11 mouse cellular contexts compared by ENCODE assay signal in the genomic region with DNA sequence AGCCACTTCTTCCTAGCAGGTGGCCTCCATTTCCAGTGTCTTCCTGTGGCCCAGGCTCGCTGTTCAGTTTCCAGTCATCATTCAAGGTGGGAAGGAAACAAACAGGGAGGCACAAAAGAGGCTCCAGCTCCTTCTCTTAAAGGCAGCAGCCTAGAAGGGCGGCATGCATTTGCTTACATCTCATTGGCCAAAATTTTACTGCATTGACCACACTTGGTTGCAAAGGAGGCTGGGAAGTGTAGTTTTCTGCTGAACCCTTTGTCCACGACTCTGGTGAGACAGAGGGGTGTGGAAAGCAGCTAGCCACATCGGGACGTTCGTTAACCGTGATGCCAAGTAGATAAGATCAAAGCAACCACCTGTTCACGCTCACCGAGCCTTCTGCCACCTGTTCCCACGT.
DNase-seq lines count a peak whose midpoint lies in the region; ATAC-seq lines count a peak whose summit lies in the region.
"Had no signal": no experiment of that assay in that cellular context is flagged by ENCODE, and none has a peak within 500 bp of the region (broad histone marks: within the 10 kb centered on the region; RNA-seq: fewer than 3 reads in every experiment).

No protein-coding gene starts in this region.

- no peaks in the 10 kb centered on the region for H3K9me3 ChIP-seq in forebrain, embryonic 14.5 days (replicated peaks; ENCODE audit: control insufficient read depth, low read length)
- no peaks in the 10 kb centered on the region for H3K9me3 ChIP-seq in midbrain, embryonic 12.5 days
- H3K9me3 ChIP-seq: liver, embryonic 15.5 days had no signal

- 37% methylated on average over 10 of the region's 10 CpGs for WGBS in forebrain, embryonic 14.5 days
- WGBS in midbrain, embryonic 12.5 days: 43% methylated on average over 10 of the region's 10 CpGs

- H3K4me2 ChIP-seq in forebrain, embryonic 14.5 days (ENCODE audit: low read length): no peak overlapping the region
- no peak overlapping the region for H3K4me2 ChIP-seq in midbrain, embryonic 12.5 days (replicated peaks)
- H3K4me2 ChIP-seq: liver, embryonic 15.5 days had no signal

- H3K27me3 ChIP-seq in forebrain, embryonic 14.5 days (replicated peaks; ENCODE audit: control insufficient read depth, insufficient read depth, low read length): no peaks in the 10 kb centered on the region
- peaks cover 3% of the 10 kb centered on the region; the same call in 1 of the 2 replicates for H3K27me3 ChIP-seq in midbrain, embryonic 12.5 days
- H3K27me3 ChIP-seq: liver, embryonic 15.5 days had no signal

- DNase-seq in thymus, postnatal 14 days: peak; percentile 16
- DNase-seq in thymus, adult 18-20 months: no peak
- DNase-seq in forebrain, embryonic 14.5 days (ENCODE audit: low spot score): peak; percentile 86
- no peak for DNase-seq in adrenal gland, adult 8-10 months
- no peak for DNase-seq in gastrocnemius, adult 18-20 months (ENCODE audit: low spot score)
- DNase-seq in urinary bladder, postnatal 10 days (ENCODE audit: low spot score): no peak
- DNase-seq: cerebellum, adult 11-12 months; heart, adult 18-20 months; kidney, postnatal 10 days had no signal

- H3K27ac ChIP-seq in forebrain, embryonic 14.5 days (ENCODE audit: low read depth, low read length): no peak overlapping the region
- H3K27ac ChIP-seq in midbrain, embryonic 12.5 days (replicated peaks): no peak overlapping the region
- H3K27ac ChIP-seq: liver, embryonic 15.5 days had no signal

- H3K9ac ChIP-seq in forebrain, embryonic 14.5 days (ENCODE audit: low read length): no peak overlapping the region
- no peak overlapping the region for H3K9ac ChIP-seq in midbrain, embryonic 12.5 days (replicated peaks)
- H3K9ac ChIP-seq: liver, embryonic 15.5 days had no signal

- H3K4me1 ChIP-seq in forebrain, embryonic 14.5 days (ENCODE audit: control insufficient read depth, insufficient read depth, low read length): no peaks in the 10 kb centered on the region
- peaks cover 9% of the 10 kb centered on the region; the same call in 1 of the 2 replicates for H3K4me1 ChIP-seq in midbrain, embryonic 12.5 days
- H3K4me1 ChIP-seq: liver, embryonic 15.5 days had no signal

- peak; percentile 85 for ATAC-seq in forebrain, embryonic 14.5 days
- ATAC-seq in midbrain, embryonic 12.5 days (ENCODE audit: low FRiP score, low read depth): peak; percentile 56; the same call in 1 of the 2 replicates

- no peak overlapping the region for H3K4me3 ChIP-seq in forebrain, embryonic 14.5 days (ENCODE audit: low read depth, low read length)
- no peak overlapping the region for H3K4me3 ChIP-seq in midbrain, embryonic 12.5 days
- H3K4me3 ChIP-seq: liver, embryonic 15.5 days had no signal

- no peaks in the 10 kb centered on the region for H3K36me3 ChIP-seq in forebrain, embryonic 14.5 days (ENCODE audit: control insufficient read depth, insufficient read depth, low read length)
- no peaks in the 10 kb centered on the region for H3K36me3 ChIP-seq in midbrain, embryonic 12.5 days
- H3K36me3 ChIP-seq: liver, embryonic 15.5 days had no signal

Comparison
In these comparisons a context has a peak if more than half of its experiments do, and no peak if none do; other contexts are left out.
1. DNase-seq: peak in thymus, postnatal 14 days (single experiment) and forebrain, embryonic 14.5 days (single experiment); none in thymus, adult 18-20 months (0 of 2), adrenal gland, adult 8-10 months (single experiment), gastrocnemius, adult 18-20 months (single experiment) and urinary bladder, postnatal 10 days (single experiment).